Mouse (Mus musculus): Measurements from ENCODE around the gene Vil1. TPM values are rescaled to one million over a fixed set of nuclear protein-coding genes. Genes with fewer than 3 reads are reported as not detected.
A peak's percentile ranks its signal among the peaks of the same experiment; 100 is the strongest.

Vil1 gene
- polyA plus RNA-seq, 1 experiment from 2014 or later: 0.27 TPM

DNA sequence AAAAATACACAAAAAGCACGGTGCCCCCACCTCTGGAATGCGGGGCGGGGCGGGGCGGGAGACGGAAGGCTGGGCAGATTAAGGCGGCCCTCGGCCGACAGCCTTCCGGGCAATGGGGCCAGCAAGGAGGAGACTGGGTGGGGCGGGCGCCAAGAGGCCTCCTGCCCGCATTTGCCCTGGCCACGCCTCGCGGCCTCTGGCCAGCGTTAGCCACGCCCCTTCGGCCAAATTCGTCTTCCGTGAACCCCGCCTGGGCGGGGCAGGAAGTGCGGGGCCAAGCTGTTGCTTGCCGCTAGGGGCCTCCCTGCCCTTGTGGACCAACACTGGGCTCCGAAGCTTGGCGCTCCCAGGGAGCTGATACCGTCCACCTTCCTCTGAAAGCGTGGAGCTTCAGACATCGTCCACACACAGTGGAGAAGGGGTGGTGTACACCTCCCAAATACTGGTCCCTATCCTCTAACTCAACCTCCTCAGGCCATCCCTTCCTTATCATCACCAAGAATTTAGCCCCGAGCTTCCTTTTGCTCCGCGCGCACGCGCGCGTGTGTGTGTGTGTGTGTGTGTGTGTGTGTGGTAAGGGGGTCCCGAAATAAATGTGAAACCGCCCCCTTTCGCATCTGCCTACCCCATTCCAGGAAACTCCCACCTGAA, 11.8 kb upstream of the Vil1 start:
- Histone ChIP-seq H3K9ac (replicated peaks) (peak overlapping the region; percentile 51), H3K27ac (replicated peaks) (peak overlapping the region; percentile 63), H3K9me3 (no peaks in the 10 kb centered on the region), H3K36me3 (0 out of 2 replicates have a peak, but pooled peaks cover 5% of the 10 kb centered on the region), H3K4me3 (peak overlapping the region; percentile 59), H3K4me2 (replicated peaks) (peak overlapping the region; percentile 93), H3K27me3 (no peaks in the 10 kb centered on the region), H3K4me1 (peaks cover 26% of the 10 kb centered on the region)
- peak; percentile 84 for ATAC-seq (replicated peaks)
- WGBS: under 1% methylated on average over 41 of the region's 41 CpGs

DNA sequence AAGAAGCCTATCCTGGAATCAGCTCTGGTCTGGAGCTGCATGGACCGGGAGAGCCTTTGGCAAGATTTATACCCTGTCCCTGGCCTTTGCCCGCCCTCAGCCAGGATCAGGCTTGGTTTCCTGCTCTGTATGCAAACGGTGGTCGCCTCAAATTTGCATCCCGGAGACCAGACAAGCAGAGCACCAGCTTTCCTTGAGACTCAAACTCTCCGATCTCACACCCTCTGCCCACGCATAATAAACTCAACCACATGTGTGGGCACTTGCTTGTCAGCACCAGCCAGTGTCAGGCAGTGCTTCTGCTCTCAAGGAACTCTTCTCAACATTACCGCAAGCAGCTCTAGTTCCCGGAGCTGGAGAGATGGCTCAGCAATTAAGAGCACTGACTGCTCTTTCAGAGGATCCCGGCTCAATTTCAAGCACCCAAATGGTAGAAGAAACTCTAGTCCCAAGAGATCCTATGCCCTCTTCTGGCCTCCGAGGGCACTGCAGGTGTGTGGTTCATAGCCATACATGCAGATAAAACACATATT, 11.2 kb upstream of the Vil1 start:
- Histone ChIP-seq H3K4me1 (peaks cover 20% of the 10 kb centered on the region), H3K4me3 (peak overlapping the region; percentile 59), H3K36me3 (0 out of 2 replicates have a peak, but pooled peaks cover 5% of the 10 kb centered on the region), H3K9ac (replicated peaks) (peak overlapping the region; percentile 51), H3K27me3 (no peaks in the 10 kb centered on the region), H3K4me2 (replicated peaks) (peak overlapping the region; percentile 93), H3K27ac (replicated peaks) (peak overlapping the region; percentile 63), H3K9me3 (no peaks in the 10 kb centered on the region)
- ATAC-seq (replicated peaks): peak; percentile 31
- WGBS: 2% methylated on average over 11 of the region's 11 CpGs

DNA sequence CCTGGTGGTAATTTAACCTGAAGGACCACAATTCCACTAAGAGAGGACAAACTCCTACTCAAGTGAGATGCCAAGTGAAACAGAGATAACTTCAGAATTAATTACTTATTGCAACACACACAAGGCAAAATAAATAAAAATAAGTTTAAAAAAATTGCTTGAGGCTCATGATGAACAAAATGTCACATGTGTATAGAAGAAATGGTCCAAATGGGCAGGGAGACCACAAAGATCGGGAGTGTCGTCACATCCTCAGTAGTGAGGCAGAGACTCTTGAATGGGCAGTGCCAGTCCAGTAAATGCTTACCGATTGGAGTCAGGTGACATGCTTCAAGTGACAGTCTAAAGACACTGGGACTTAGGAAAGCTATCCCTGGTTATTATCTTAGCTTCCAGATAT, 8.6 kb upstream of the Vil1 start:
- Histone ChIP-seq H3K27me3 (no peaks in the 10 kb centered on the region), H3K36me3 (no peaks in the 10 kb centered on the region), H3K4me3 (no peak overlapping the region), H3K27ac (replicated peaks) (no peak overlapping the region), H3K4me1 (peaks cover 14% of the 10 kb centered on the region), H3K4me2 (replicated peaks) (no peak overlapping the region), H3K9ac (replicated peaks) (no peak overlapping the region), H3K9me3 (no peaks in the 10 kb centered on the region)
- no peak for ATAC-seq (replicated peaks)
- 74% methylated on average over 3 of the region's 3 CpGs for WGBS

DNA sequence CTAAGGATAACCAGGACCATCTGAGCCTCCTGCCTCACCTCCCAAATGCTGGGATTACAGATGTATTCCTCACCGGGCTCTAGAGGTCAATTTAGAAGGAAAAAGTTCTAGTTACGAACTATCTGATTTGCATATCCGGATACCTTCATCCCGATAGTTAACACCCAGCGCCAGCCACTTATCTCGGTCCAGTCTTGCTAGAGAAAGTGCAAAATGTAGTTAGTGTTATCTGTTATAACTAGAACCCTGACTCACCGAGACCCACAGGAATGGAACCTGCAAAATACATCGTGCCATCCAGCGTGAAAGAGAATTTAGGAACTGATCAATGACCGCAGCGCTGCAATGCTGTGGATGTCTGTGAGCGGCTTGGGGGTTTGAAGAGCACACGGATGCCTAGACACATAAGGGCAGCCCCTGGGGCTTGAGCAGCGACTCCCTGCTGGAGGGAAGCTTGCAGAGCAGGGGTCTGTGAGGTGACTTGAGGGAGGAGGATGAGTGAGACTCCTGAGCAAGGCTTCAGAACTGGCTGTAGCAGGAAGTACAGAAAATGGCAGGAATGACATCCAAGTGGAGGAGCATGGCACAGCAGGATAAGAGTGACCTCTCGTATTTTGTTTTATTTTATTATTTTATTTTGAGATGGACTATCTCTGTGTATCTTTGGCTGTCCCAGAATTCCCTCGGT, 8.0 kb upstream of the Vil1 start:
- Histone ChIP-seq H3K27me3 (no peaks in the 10 kb centered on the region), H3K4me2 (replicated peaks) (no peak overlapping the region), H3K9ac (replicated peaks) (no peak overlapping the region), H3K9me3 (no peaks in the 10 kb centered on the region), H3K4me1 (peaks cover 14% of the 10 kb centered on the region), H3K36me3 (no peaks in the 10 kb centered on the region), H3K27ac (replicated peaks) (no peak overlapping the region), H3K4me3 (no peak overlapping the region)
- WGBS: 63% methylated on average over 16 of the region's 16 CpGs
- no peak for ATAC-seq (replicated peaks)

DNA sequence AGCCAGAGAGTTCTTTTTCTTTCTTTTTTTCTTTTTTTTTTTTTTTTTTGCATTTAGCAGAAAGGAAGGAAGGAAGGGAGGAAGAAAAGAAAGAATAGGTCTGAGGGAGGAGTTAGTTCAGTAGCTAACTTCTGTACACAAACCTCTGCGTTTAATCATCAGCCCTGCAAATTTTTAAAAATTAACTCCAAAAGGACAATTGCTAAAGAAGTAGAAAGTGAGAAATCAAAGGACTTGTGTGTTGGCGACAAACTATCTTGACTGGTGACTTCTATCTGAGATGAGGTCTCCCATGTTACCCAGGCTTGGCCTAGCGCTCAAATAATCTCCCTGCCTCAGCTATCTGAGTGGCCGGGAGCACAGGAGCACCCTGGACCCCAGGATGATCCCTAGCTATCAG, 5.0 kb upstream of the Vil1 start:
- no peak overlapping the region for H3K9ac ChIP-seq (replicated peaks)
- 95% methylated on average over 4 of the region's 4 CpGs for WGBS
- H3K9me3 ChIP-seq: no peaks in the 10 kb centered on the region
- no peak overlapping the region for H3K27ac ChIP-seq (replicated peaks)
- H3K4me2 ChIP-seq (replicated peaks): no peak overlapping the region
- H3K4me3 ChIP-seq: no peak overlapping the region
- H3K27me3 ChIP-seq: no peaks in the 10 kb centered on the region
- no peak for ATAC-seq (replicated peaks)
- no peaks in the 10 kb centered on the region for H3K36me3 ChIP-seq
- no peaks in the 10 kb centered on the region for H3K4me1 ChIP-seq

DNA sequence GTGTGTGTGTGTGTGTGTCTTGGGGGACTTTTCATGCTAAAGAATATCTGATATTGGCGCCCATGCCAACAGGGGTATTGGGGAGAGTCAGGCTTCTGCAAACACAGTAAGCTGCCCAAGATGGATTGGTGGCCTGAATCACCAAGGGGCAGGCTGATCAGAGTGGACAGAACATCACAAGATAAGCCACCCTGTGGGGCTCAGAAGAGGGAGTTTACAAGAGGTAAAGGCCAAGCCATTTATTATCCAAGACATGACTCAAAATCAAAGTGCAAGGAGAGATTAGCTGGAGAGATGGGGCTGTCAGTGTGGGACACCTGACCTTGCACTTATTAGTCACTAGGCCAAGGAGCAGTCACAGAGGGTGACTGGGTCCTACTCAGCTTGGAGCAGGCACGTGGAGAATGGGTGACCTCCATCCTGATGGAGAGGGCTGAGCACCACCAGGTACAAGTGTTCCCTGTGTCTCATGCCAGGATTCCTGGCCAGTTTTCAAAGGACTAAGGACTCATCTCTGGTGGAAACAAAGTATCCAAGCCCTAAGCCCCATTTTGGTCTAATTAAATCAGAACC, 2.7 kb downstream of the Vil1 start:
- Histone ChIP-seq H3K4me2 (replicated peaks) (no peak overlapping the region), H3K9ac (replicated peaks) (no peak overlapping the region), H3K4me1 (no peaks in the 10 kb centered on the region), H3K36me3 (no peaks in the 10 kb centered on the region), H3K27me3 (no peaks in the 10 kb centered on the region), H3K9me3 (no peaks in the 10 kb centered on the region), H3K4me3 (no peak overlapping the region), H3K27ac (replicated peaks) (no peak overlapping the region)
- WGBS: 45% methylated on average over 2 of the region's 2 CpGs
- ATAC-seq (replicated peaks): no peak

DNA sequence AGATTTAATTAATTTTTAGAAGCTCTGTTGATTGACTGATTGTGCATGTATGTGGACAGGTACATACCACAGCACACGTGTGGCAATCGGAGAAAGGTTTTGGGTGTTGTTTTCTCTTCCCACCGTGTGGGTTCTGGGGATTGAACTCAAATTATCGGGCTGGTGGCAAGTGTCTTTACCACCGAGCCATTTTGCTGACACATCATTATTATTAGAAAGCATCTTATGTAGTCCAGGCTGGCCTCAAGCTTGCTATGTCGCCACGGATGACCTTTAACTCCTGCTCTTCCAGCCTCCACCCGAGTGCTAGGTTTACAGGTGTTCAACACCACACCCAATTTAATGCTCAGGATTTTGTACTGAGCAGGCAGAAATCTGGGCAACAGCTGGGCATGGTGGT, 3.5 kb downstream of the Vil1 start:
- no peaks in the 10 kb centered on the region for H3K36me3 ChIP-seq
- H3K27me3 ChIP-seq: no peaks in the 10 kb centered on the region
- H3K27ac ChIP-seq (replicated peaks): no peak overlapping the region
- no peak overlapping the region for H3K4me2 ChIP-seq (replicated peaks)
- 84% methylated on average over 8 of the region's 8 CpGs for WGBS
- H3K4me3 ChIP-seq: no peak overlapping the region
- ATAC-seq (replicated peaks): no peak
- H3K9ac ChIP-seq (replicated peaks): no peak overlapping the region
- H3K9me3 ChIP-seq: no peaks in the 10 kb centered on the region
- H3K4me1 ChIP-seq: no peaks in the 10 kb centered on the region

DNA sequence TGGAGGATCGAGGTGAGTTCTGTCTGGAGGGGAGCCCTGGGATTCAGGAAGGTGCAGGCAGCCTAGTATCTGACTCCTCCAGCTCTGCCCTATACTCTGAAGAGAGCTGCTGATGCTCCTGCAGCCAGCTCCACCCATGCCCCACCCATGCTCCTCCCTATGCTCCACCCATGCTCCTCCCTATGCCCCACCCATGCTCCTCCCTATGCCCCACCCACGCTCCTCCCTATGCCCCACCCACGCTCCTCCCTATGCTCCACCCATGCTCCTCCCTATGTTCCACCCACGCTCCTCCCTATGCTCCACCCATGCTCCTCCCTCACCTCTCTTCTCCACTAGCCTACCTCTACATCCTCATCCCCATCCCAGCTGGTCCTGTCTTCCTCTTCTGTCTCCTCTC, 6.0 kb downstream of the Vil1 start:
- Histone ChIP-seq H3K4me2 (replicated peaks) (no peak overlapping the region), H3K4me1 (no peaks in the 10 kb centered on the region), H3K9me3 (no peaks in the 10 kb centered on the region), H3K4me3 (no peak overlapping the region), H3K9ac (replicated peaks) (no peak overlapping the region), H3K27ac (replicated peaks) (no peak overlapping the region), H3K27me3 (no peaks in the 10 kb centered on the region), H3K36me3 (no peaks in the 10 kb centered on the region)
- WGBS: 44% methylated on average over 4 of the region's 4 CpGs
- no peak for ATAC-seq (replicated peaks)

DNA sequence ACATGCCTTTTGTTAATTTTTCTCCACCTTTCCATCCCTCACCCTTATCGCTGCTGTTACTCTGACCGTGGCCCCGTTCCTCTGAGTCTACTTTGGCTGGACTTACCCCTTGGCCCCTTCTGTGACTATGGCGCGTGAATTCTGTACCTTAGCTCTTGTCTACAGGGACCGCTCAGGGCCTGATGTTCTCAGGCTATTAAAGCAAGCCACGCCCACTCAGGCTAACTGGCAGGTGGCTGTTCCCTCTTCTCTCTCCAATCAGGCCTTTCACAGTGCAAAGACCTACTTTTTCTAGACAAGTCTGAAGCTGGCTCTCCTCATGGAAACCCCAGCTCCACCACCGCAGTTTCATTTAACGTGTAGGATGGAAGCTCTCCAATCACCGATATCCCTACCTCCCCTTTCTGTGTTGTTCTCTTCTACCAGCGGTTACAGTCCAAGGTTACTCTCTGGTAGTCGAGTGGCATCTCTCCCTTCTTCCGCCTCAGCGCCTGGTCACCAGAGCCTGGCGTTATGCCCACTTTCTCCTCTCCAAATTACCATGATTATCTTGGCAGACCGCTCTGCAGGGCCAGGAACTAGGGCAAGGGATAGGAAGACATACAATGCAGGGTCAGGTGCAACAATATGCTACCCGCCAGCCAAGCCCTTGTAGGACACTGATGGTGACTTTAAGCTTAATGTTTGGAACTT, 9.7 kb downstream of the Vil1 start:
- Histone ChIP-seq H3K36me3 (no peaks in the 10 kb centered on the region), H3K9me3 (no peaks in the 10 kb centered on the region), H3K27me3 (no peaks in the 10 kb centered on the region), H3K4me1 (no peaks in the 10 kb centered on the region), H3K4me3 (no peak overlapping the region), H3K27ac (replicated peaks) (no peak overlapping the region), H3K9ac (replicated peaks) (no peak overlapping the region), H3K4me2 (replicated peaks) (no peak overlapping the region)
- WGBS: 68% methylated on average over 17 of the region's 17 CpGs
- ATAC-seq (replicated peaks): no peak

DNA sequence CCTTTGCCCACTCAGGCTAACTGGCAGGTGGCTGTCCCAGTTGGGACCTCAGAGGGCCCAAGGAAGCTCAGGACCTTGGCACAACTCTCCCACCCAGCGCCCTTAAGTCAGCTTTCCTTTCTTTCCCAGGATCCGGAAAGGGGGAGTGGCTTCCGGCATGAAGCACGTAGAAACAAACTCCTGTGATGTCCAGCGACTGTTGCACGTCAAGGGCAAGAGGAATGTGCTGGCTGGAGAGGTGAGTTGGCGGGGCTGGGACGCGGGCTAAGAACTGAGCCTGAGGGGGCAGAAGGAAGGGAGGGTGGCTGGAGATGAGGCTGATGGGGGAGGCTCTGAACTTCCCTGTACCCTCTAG, 10.2 kb downstream of the Vil1 start:
- H3K4me1 ChIP-seq: no peaks in the 10 kb centered on the region
- no peak overlapping the region for H3K9ac ChIP-seq (replicated peaks)
- H3K27ac ChIP-seq (replicated peaks): no peak overlapping the region
- no peak overlapping the region for H3K4me3 ChIP-seq
- 74% methylated on average over 9 of the region's 9 CpGs for WGBS
- H3K9me3 ChIP-seq: no peaks in the 10 kb centered on the region
- H3K36me3 ChIP-seq: no peaks in the 10 kb centered on the region
- no peaks in the 10 kb centered on the region for H3K27me3 ChIP-seq
- no peak overlapping the region for H3K4me2 ChIP-seq (replicated peaks)
- ATAC-seq (replicated peaks): no peak

DNA sequence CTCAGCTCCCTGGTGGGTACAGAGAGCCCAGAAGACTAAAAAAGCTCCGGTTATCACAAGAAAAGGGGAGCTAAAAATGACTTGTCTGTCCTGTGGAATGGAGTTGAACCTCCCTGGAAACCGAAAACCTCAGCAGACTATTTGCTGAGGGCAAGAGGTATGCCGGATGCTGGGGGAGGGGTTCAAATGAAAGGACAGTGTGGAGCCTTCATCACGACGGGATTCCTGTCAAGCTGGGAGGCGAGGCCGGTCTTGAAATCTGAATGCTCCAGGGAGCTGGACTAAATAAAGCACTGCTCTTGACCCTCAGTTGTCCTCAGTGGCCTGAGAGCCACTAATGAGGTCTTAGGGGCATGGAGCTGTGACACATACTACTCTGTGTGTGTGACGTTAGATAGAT, 14.0 kb downstream of the Vil1 start:
- Histone ChIP-seq H3K27me3 (no peaks in the 10 kb centered on the region), H3K4me1 (no peaks in the 10 kb centered on the region), H3K4me3 (no peak overlapping the region), H3K9me3 (no peaks in the 10 kb centered on the region), H3K9ac (replicated peaks) (no peak overlapping the region), H3K4me2 (replicated peaks) (no peak overlapping the region), H3K36me3 (no peaks in the 10 kb centered on the region), H3K27ac (replicated peaks) (no peak overlapping the region)
- WGBS: 38% methylated on average over 8 of the region's 8 CpGs
- no peak for ATAC-seq (replicated peaks)

DNA sequence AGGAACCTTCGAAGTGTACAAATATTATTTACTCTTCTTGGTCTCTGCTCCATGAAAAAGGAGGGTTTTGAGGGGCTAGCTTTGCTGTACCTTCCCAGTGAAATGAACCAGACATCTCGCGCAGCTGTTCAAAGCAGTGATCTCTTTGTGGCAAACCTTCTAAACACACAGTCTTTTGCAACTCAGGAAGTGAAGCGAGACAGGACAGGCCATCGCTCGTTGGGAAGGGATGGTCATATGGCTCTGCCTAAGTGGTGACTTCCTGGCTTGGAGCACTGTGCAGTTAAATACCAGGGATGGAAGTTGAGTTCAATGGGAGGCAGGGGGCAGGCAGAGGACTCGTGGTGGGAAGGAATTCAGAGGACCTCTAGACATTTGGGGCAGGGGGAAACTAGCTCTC, 16.7 kb downstream of the Vil1 start:
- Histone ChIP-seq H3K36me3 (no peaks in the 10 kb centered on the region), H3K9me3 (no peaks in the 10 kb centered on the region), H3K4me3 (no peak overlapping the region), H3K4me1 (no peaks in the 10 kb centered on the region), H3K27me3 (no peaks in the 10 kb centered on the region), H3K9ac (replicated peaks) (no peak overlapping the region), H3K27ac (replicated peaks) (no peak overlapping the region), H3K4me2 (replicated peaks) (no peak overlapping the region)
- 88% methylated on average over 7 of the region's 7 CpGs for WGBS
- no peak for ATAC-seq (replicated peaks)
